In the genomic region with DNA sequence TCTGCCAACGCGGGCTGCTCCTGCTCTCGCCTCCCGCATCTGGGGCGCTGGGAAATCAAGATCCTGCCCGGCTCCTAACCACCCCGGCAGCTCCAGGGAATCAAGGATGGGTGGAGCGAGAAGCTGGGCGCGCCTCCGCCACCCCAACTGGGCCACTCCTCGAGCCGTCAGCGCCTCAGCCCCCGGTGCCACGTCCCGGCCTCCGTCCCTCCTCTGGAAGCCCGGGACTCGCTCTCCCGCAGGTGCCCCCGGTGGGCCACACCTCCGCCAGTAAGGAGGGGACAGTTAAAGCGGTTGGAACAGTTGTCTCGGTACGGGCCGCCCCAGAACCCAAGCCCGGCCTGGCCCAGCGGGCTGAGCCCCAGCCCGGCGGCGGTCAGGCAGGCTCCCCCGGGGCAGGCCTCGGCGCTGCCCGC, we compare ENCODE assay signal across 8 mouse cellular contexts. TPM values are rescaled to one million over a fixed set of nuclear protein-coding genes. Genes with fewer than 3 reads are reported as not detected.
A peak's percentile ranks its signal among the peaks of the same experiment; 100 is the strongest.
DNase-seq lines count a peak whose midpoint lies in the region; ATAC-seq and TF ChIP-seq lines count a peak whose summit lies in the region.

No protein-coding gene starts in this region.

- peak overlapping the region; percentile 64 for H3K4me2 ChIP-seq in forebrain, postnatal 0 days (ENCODE audit: low read depth)
- H3K4me2 ChIP-seq in hindbrain, embryonic 12.5 days (replicated peaks): peak overlapping the region; percentile 76
- H3K4me2 ChIP-seq in limb, embryonic 11.5 days (ENCODE audit: low read depth, severe bottlenecking): peak overlapping the region; percentile 54

- ATAC-seq in forebrain, postnatal 0 days: peak; percentile 15; the same call in 1 of the 2 replicates
- no peak; the same call in 1 of the 2 replicates for ATAC-seq in hindbrain, embryonic 12.5 days (ENCODE audit: low FRiP score)
- peak; percentile 49 for ATAC-seq in limb, embryonic 11.5 days (ENCODE audit: insufficient number of reproducible peaks, low FRiP score, low TSS enrichment, low read depth)

- peak overlapping the region; percentile 63 for H3K27ac ChIP-seq in cerebellum, adult 2 months (ENCODE audit: insufficient read depth, low read length)
- peak overlapping the region; percentile 95 for H3K27ac ChIP-seq in forebrain, postnatal 0 days (ENCODE audit: low read depth, low read length)
- H3K27ac ChIP-seq in hindbrain, embryonic 12.5 days: peak overlapping the region; percentile 95
- peak overlapping the region; percentile 88 for H3K27ac ChIP-seq in limb, embryonic 11.5 days (replicated peaks; ENCODE audit: low read depth, low read length)
- peak overlapping the region; percentile 90 for H3K27ac ChIP-seq in midbrain, embryonic 10.5 days (replicated peaks)

- no peaks in the 10 kb centered on the region for H3K9me3 ChIP-seq in forebrain, postnatal 0 days (ENCODE audit: low read length)
- H3K9me3 ChIP-seq in hindbrain, embryonic 12.5 days (replicated peaks): no peaks in the 10 kb centered on the region
- no peaks in the 10 kb centered on the region for H3K9me3 ChIP-seq in limb, embryonic 11.5 days (ENCODE audit: control insufficient read depth, low read length)
- H3K9me3 ChIP-seq in midbrain, embryonic 10.5 days (replicated peaks): no peaks in the 10 kb centered on the region

- TF ChIP-seq POLR2A in cerebellum, adult 2 months (IDR thresholded peaks at IDR 0.05; ENCODE audit: borderline replicate concordance, insufficient read depth, low read length): no peak

- no peaks in the 10 kb centered on the region for H3K36me3 ChIP-seq in forebrain, postnatal 0 days (ENCODE audit: insufficient read depth)
- H3K36me3 ChIP-seq in hindbrain, embryonic 12.5 days: no peaks in the 10 kb centered on the region
- H3K36me3 ChIP-seq in limb, embryonic 11.5 days (ENCODE audit: control insufficient read depth, insufficient read depth, low read length): no peaks in the 10 kb centered on the region
- no peaks in the 10 kb centered on the region for H3K36me3 ChIP-seq in midbrain, embryonic 10.5 days

- peak in 1 of 2 experiments; percentile 74 for DNase-seq in cerebellum, adult 2 months
- DNase-seq in cerebellum, adult 8-10 months: no peak
- peak; percentile 46 to 57 for DNase-seq in adrenal gland, postnatal 4 days (ENCODE audit: low spot score in 2 of 2)
- DNase-seq in forebrain, postnatal 0 days: peak; percentile 45
- DNase-seq in limb, embryonic 11.5 days (ENCODE audit: low spot score): no peak
- no peak for DNase-seq in midbrain, embryonic 10.5 days (ENCODE audit: low spot score)
- DNase-seq in spleen, postnatal 4 days (ENCODE audit: low spot score in 2 of 2): peak; percentile 77 to 89

- no peaks in the 10 kb centered on the region for H3K27me3 ChIP-seq in cerebellum, adult 2 months (ENCODE audit: control insufficient read depth, insufficient read depth, low read length)
- H3K27me3 ChIP-seq in forebrain, postnatal 0 days (ENCODE audit: insufficient read depth, low read length): no peaks in the 10 kb centered on the region
- peaks cover 8% of the 10 kb centered on the region; the same call in 1 of the 2 replicates for H3K27me3 ChIP-seq in hindbrain, embryonic 12.5 days
- H3K27me3 ChIP-seq in limb, embryonic 11.5 days (ENCODE audit: control insufficient read depth, insufficient read depth, low read length): no peaks in the 10 kb centered on the region
- no peaks in the 10 kb centered on the region for H3K27me3 ChIP-seq in midbrain, embryonic 10.5 days (ENCODE audit: low read depth, poor library complexity, severe bottlenecking)

- peaks cover 7% of the 10 kb centered on the region; the same call in 1 of the 2 replicates for H3K4me1 ChIP-seq in cerebellum, adult 2 months (ENCODE audit: control insufficient read depth, insufficient read depth, low read length)
- H3K4me1 ChIP-seq in forebrain, postnatal 0 days (ENCODE audit: insufficient read depth): peaks cover 9% of the 10 kb centered on the region
- H3K4me1 ChIP-seq in hindbrain, embryonic 12.5 days: peaks cover 31% of the 10 kb centered on the region
- H3K4me1 ChIP-seq in limb, embryonic 11.5 days (ENCODE audit: control insufficient read depth, insufficient read depth, low read length): 0 out of 2 replicates have a peak, but pooled peaks cover 4% of the 10 kb centered on the region
- peaks cover 42% of the 10 kb centered on the region for H3K4me1 ChIP-seq in midbrain, embryonic 10.5 days

- TF ChIP-seq CTCF in cerebellum, adult 2 months (IDR thresholded peaks at IDR 0.05; ENCODE audit: borderline replicate concordance, insufficient read depth, low read depth, low read length): no peak
- no peak for TF ChIP-seq CTCF in forebrain, postnatal 0 days (IDR thresholded peaks at IDR 0.05; ENCODE audit: low read depth)

- H3K9ac ChIP-seq in forebrain, postnatal 0 days: peak overlapping the region; percentile 91
- peak overlapping the region; percentile 94 for H3K9ac ChIP-seq in hindbrain, embryonic 12.5 days
- H3K9ac ChIP-seq in limb, embryonic 11.5 days (ENCODE audit: low read length): peak overlapping the region; percentile 85

- under 1% methylated on average over 36 of the region's 36 CpGs for WGBS in cerebellum, adult 2 months
- 0% methylated on average over 35 of the region's 36 CpGs for WGBS in forebrain, postnatal 0 days
- under 1% methylated on average over 35 of the region's 36 CpGs for WGBS in hindbrain, embryonic 12.5 days
- 0% methylated on average over 34 of the region's 36 CpGs for WGBS in limb, embryonic 11.5 days
- under 1% methylated on average over 36 of the region's 36 CpGs for WGBS in midbrain, embryonic 10.5 days

- peak overlapping the region; percentile 62 for H3K4me3 ChIP-seq in cerebellum, adult 2 months (replicated peaks; ENCODE audit: insufficient read depth, low read depth, low read length)
- H3K4me3 ChIP-seq in forebrain, postnatal 0 days (ENCODE audit: low read depth, low read length): peak overlapping the region; percentile 97
- H3K4me3 ChIP-seq in hindbrain, embryonic 12.5 days: peak overlapping the region; percentile 98
- H3K4me3 ChIP-seq in limb, embryonic 11.5 days (ENCODE audit: low read depth, low read length): peak overlapping the region; percentile 97
- peak overlapping the region; percentile 81 for H3K4me3 ChIP-seq in midbrain, embryonic 10.5 days

RNA-seq across cellular contexts. Expression of gene Ndel1, which starts 19.2 kb away (rescaled TPM):
- 91.1 and 103 TPM in 2 replicates for polyA plus RNA-seq in cerebellum, adult 2 months (2012; rRNA removed)
- 10 to 100 TPM; 59.1 to 61.4 TPM for total RNA-seq in adrenal gland, postnatal 4 days (2021)
- 87.7 and 91.7 TPM in 2 replicates for total RNA-seq in forebrain, postnatal 0 days (2014; rRNA removed)
- polyA plus RNA-seq in forebrain, postnatal 0 days (2015; fragmentation: Nextera tagmentation; extraction: Ambion mirVana): 111 and 113 TPM in 2 replicates
- polyA plus RNA-seq in hindbrain, embryonic 12.5 days (2016; fragmentation: Nextera tagmentation; extraction: Ambion mirVana): 76.2 and 77.1 TPM in 2 replicates
- 53.2 and 57.8 TPM in 2 replicates for polyA plus RNA-seq in limb, embryonic 11.5 days (2014; fragmentation: Nextera tagmentation; extraction: Ambion mirVana)
- 55.2 and 60.3 TPM in 2 replicates for polyA plus RNA-seq in midbrain, embryonic 10.5 days (2016; fragmentation: Nextera tagmentation; extraction: Ambion mirVana)

RNA-seq across cellular contexts. Expression of gene Rnf222, which starts 35.9 kb away (rescaled TPM):
- 0.05 TPM in 1 of 2 replicates, not detected in the other for polyA plus RNA-seq in cerebellum, adult 2 months (2012; rRNA removed)
- under 1 TPM; 0.17 to 0.20 TPM for total RNA-seq in adrenal gland, postnatal 4 days (2021)
- total RNA-seq in forebrain, postnatal 0 days (2014; rRNA removed): 0.24 TPM in 1 of 2 replicates, not detected in the other
- polyA plus RNA-seq in forebrain, postnatal 0 days (2015; fragmentation: Nextera tagmentation; extraction: Ambion mirVana): not detected in 2 replicates
- 0.07 TPM in 1 of 2 replicates, not detected in the other for polyA plus RNA-seq in hindbrain, embryonic 12.5 days (2016; fragmentation: Nextera tagmentation; extraction: Ambion mirVana)
- not detected in 2 replicates for polyA plus RNA-seq in limb, embryonic 11.5 days (2014; fragmentation: Nextera tagmentation; extraction: Ambion mirVana)
- 0.04 and 0.05 TPM in 2 replicates for polyA plus RNA-seq in midbrain, embryonic 10.5 days (2016; fragmentation: Nextera tagmentation; extraction: Ambion mirVana)

RNA-seq across cellular contexts. Expression of gene Rpl26, which starts 48.9 kb away (rescaled TPM):
- 1,554 and 1,707 TPM in 2 replicates for polyA plus RNA-seq in cerebellum, adult 2 months (2012; rRNA removed)
- total RNA-seq in adrenal gland, postnatal 4 days (2021): 1,000 to 10,000 TPM; 1,502 to 1,552 TPM
- 1,229 and 1,850 TPM in 2 replicates for total RNA-seq in forebrain, postnatal 0 days (2014; rRNA removed)
- polyA plus RNA-seq in forebrain, postnatal 0 days (2015; fragmentation: Nextera tagmentation; extraction: Ambion mirVana): 585 and 820 TPM in 2 replicates
- 624 and 749 TPM in 2 replicates for polyA plus RNA-seq in hindbrain, embryonic 12.5 days (2016; fragmentation: Nextera tagmentation; extraction: Ambion mirVana)
- 1,145 and 1,149 TPM in 2 replicates for polyA plus RNA-seq in limb, embryonic 11.5 days (2014; fragmentation: Nextera tagmentation; extraction: Ambion mirVana)
- 856 and 1,017 TPM in 2 replicates for polyA plus RNA-seq in midbrain, embryonic 10.5 days (2016; fragmentation: Nextera tagmentation; extraction: Ambion mirVana)

Comparison
In these comparisons a context has a peak if more than half of its experiments do, and no peak if none do; other contexts are left out.
1. DNase-seq: peak in adrenal gland, postnatal 4 days (2 of 2), forebrain, postnatal 0 days (single experiment) and spleen, postnatal 4 days (2 of 2); none in cerebellum, adult 8-10 months (single experiment), limb, embryonic 11.5 days (single experiment) and midbrain, embryonic 10.5 days (single experiment).
2. Peak in every context shown above with its lines, with median percentiles within 50 percentile points of each other: H3K27ac ChIP-seq, H3K4me3 ChIP-seq, H3K4me2 ChIP-seq and H3K9ac ChIP-seq.